Mouse (Mus musculus) testis, postnatal 10 days (tissue): ENCODE results near the gene Ass1.

Experiments
- DNase-seq: peaks from one replicate; pipeline ENCODE4 v3.0.0; 2021; ENCODE audit warnings: low spot score

The Ass1 gene

DNA sequence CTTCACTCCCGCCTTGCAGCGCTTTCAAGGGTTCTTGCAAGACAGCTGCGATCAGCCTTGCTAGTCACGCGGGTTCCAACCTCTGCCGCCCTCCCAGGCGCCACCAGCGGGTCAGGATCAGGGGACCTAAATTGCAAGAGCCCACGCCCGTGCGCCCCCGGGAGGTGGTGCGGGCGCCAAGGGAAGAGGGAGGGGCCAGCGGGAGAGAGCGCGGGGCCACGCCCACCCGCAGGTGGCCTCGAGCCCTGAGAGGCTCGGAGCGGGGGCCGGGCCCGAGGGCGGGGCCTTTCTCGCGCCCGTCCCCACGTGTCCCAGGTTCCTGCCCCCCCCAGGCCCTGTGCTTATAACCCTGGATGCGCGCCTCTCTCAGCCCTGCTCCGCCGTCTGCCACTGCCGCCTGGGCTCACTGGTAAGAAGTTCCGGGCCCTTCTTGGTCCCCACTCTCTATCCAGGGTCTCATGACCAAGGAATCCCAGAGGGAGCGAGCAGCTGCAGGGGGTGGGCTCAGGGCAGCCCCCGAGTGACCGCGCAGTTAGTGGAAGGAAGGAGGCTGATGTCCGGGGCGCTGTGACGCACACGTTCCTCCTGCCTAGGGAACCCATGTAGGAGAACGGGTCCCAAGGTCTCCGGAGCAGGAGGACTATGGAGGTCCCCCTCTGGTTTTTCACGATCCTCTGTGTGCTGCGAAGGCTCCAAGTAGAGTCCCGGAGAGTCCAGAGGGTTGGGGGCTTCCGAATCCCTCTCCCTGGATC lies at the start of gene Ass1:
Ass1 (plus strand) TSS at position 277 of the 752 bp plus-strand sequence.
- peak; percentile 90 for DNase-seq

DNA sequence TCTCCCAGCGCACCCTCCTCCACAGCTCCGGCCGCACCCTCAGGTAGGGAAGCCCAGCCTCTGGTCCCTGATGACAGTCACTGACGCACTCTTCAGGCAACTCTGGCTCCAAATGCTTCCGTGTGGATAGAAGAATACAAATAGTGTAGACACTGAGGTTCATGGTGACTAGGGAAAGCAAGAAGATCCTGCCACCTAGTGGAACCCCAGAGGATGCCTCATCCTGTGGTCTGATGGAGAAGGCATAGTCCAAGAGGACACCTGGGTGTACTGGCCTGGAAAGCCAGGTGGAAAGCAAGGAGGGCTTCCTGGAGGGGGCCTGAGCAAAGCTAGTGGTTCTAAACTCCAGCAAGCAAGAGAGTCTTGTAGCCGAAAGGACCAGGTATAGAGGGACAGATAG lies 49.1 kb upstream of the Ass1 start:
- no peak for DNase-seq

DNA sequence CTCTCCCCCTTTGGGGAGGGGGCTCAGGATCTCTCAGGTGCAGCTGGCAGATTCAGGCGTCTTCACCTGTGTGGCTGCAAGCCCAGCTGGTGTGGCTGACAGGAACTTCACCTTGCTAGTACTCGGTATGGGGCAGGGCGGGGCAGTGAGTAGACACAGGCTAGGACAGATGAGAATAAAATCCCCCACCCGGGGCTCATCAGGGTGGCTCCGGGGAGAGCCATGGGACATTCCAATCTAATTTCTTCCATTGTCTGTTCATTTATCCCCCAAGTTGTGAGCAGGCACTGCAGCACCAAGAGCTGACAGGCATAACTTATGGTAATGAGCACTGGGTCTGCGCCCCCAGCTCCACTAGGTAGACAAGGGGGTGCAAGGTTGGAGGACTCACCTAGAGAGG lies 47.4 kb upstream of the Ass1 start:
- DNase-seq = no peak

DNA sequence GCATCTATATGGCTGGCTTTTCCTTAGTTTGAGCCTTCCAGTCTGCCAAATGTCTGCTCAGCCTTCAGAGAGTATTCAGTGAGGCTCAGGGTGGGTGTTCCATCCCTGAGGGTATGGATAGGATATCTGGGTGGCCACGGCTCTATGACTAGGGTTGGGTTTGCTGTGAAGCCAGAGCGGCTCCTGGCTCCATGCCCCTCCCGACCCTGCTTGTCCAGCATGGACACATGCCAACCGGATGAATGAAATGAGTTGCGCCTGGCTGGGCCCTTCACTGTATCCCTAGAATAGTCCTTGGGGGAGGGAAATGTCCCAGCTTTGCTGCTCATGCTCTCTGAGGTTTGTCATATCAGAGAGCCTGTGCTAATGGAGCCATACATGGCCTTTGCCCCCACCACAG lies 38.5 kb upstream of the Ass1 start:
- DNase-seq = no peak

DNA sequence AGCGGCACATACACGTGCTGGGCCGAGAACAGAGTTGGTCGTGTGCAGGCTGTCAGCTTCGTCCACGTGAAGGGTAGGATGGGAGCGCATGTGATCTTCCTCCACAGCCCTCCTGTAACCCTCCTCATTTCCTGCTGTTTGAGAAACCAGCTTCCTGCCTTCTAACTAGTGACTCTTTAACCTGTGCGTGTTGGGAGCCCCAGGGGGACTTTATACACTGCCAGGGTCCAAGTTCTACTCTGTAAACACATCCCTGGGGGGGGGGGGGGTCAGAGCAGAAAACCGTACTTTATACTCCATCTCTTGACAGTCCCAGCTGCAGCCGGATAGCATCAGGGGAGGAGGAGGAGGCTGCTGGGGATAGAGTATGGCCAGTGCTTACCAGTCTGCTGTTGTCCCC lies 35.3 kb upstream of the Ass1 start:
- no peak for DNase-seq

DNA sequence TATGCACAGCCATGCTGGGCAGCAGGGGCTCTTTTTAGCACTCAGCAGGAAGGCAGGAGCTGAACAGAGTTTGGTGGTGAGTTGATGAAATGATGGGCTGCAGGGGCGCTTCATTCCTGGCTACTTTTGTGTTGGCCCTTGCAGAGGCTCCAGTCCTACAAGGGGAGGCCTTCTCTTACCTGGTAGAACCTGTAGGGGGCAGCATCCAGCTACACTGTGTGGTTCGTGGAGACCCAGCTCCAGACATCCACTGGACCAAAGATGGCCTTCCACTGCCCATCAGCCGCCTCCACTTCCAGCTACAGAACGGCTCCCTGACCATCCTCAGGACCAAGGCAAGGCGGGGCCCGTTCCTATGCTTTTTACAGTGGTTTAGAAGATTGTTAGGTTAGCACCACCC lies 34.4 kb upstream of the Ass1 start:
- DNase-seq = peak; percentile 75

DNA sequence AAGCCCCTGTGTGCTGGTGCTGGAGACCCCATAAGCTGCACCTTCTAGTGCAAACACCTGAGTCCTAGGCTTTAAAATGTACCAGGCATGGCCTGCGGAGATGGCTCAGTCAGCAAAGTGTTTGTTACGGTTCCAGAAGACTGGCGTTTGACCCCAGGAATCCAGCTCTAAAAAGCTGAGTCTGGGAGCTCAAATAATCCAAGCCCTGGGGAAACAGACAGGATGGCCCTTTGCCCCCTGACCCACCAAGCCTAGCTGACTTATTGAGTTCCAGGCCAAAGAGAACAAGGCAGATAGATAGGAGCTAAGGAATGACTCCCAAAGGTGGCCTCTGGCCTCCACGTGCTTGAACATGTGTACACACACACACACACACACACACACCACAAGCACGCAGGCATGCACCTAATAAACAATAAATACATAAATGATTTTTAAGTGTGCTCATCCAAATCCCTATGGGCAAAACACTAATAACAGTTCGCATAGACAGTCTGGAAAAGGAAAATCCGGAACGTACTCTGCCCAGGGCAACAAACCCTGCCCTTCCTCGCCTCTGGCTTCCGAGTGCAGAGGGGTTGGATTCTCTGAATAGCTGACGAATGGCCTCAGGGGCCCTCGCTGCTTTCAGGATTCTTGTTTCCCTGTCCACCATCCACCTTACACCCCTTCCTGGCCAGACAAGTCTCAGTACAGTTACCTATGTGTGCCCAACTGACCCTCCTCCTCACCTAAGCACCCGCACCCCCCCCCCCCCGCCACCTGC lies 32.3 kb upstream of the Ass1 start:
- no peak for DNase-seq

DNA sequence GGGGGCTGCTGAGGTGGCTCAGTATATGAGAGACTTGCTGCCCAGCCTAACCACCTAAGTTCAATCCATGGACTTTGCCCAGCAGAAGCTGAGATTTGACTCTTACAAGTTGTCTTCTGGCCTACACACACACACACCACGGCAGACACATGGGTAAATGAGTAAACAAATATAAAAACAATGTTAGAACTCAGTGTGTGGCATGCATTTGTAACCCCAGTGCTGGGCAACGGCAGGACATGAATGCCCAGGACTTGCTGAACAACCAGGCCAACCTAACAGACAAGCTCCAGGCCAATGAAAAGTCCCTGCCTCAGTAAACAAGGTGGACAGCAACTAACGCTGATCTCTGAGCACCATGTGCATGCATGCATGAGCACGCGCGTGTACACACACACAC lies 30.4 kb upstream of the Ass1 start:
- DNase-seq = no peak

DNA sequence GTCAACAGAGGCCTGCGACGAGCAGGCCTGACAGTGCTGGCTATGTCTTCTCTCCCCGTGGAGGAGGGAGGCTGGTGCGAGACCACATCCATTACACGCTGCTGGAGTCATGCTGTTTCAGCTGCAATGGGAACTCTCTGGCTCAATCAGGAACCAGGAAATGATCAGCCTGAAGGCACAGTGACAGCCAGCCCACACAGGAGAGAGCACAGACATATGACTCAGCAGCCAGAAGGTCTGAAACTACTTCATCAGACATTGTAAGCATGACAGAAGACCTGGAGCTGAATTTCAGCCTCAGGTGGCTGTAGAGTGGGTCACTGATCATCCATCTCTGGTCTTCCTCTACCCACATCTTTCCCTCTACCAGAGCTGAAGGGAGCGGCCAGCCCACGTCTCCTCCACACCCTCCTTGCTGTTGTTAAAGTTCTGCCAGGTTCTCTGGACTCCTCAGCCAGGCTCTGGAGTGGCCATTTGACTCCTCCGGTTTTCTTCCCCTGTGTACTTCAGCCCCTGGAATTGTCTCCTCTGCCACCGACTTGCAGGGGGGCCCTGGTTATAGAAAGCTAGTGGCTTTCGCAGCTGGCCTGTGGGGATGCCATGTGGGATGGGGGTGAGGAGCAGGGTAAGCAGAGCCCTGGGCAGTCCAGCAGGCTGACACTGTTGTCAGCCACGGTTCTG lies 27.4 kb upstream of the Ass1 start:
- no peak for DNase-seq

DNA sequence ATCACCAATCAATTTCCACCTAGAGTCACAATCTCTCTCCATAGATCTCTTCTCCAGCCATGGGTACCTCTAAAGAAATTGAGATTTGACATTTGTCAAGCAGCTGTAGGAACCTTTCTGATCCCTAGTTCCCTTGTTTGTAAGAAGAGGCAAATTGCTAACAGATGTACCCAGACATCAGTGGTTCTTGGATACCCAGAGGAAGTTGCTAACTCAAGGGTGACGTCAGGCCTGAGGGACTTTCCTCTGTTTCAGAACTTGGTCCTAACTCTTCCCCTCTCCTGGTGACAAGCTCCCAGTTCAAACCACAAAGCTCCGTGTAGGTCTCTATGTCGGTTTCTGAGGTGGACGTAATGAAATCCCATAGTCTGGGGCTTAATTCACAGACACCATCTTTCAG lies 24.0 kb upstream of the Ass1 start:
- DNase-seq = no peak

DNA sequence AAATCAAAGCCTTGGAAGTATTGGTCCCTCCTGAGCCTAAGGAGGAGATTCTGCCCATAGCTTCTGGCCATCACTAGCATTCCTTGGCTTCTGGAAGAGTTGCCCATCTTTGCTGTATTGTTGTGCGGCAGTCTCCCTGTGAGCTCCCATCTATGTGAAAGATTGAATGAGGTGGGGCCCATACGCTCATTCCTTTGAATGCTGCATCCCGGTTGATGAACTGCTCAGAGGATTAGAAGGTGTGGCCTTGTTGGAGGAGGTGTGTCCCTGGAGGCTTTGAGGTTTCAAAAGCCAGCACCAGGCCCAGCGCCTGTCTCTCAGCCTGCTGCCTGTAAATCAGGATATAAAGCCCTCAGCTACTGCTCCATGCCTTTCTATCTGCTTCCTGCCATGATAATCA lies 23.6 kb upstream of the Ass1 start:
- DNase-seq = no peak

DNA sequence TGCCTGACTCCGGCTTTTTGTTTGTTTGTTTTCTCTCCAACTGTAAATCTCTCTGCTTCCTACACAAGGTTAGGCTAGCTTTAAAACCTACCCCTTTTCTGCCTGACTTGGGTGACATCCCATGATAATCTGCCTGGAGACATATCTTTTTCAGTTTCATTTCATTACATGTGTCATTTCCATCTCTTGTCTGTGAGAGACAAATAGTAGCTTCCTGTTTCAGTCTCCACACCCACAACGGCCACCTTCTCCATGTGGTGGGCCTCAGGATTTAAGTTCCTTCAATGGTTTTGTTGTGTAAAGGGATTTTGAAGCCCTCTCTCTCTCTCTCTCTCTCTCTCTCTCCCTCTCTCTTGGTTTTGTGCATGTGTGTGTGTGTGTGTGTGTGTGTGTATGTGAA lies 22.5 kb upstream of the Ass1 start:
- DNase-seq = no peak

DNA sequence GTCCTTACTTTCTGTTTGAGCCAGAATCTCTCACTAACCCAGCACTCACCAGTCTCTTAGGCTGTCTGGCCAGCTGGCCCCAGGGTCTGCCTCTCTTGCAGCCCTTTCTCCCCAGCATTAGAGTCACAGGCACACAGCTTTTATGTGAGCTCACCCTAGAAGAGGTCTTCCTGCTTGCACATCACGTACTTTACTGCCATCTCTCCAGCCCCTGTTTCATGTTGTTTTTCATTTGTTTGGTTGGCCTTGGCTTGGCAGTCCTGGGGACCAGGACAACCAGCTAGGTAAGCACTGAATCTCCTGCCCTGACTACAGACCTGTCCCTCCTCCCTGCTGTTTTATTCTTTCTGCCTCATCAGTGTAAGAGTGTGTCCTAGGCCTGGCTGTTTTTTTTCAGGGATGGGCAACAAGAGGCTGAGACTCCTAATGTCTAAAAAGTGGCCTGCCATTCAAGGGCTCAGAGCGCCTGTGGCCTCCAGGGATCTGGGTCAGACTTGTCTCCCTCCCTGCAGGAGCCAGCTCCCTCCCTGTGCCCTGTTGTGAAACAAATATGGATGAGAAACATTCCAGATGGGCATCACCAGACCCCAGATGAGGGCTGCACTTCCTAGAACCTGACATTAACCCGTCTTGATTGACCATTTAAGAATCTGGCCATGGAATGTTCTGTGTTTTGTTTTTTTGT lies 21.1 kb upstream of the Ass1 start:
- DNase-seq = no peak

DNA sequence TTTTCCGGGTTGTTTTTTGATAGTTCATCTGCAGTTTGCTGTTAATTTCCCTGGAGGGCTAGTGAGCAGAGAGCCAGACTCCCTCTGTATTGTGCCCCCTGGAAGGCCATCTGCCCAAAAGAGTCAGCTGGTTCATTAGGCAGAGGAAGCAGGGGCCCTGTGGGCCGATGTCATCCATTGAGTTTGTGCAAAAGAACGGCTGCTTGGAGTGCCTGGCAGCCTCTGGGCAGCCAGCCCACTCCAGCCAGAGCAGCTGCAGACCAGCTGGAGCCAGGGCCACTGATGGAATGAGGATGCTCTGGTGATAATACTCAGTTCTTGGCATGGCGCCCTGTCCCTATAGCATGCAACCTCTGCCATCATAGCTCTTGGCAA lies 20.6 kb upstream of the Ass1 start:
- peak; percentile 82 for DNase-seq

DNA sequence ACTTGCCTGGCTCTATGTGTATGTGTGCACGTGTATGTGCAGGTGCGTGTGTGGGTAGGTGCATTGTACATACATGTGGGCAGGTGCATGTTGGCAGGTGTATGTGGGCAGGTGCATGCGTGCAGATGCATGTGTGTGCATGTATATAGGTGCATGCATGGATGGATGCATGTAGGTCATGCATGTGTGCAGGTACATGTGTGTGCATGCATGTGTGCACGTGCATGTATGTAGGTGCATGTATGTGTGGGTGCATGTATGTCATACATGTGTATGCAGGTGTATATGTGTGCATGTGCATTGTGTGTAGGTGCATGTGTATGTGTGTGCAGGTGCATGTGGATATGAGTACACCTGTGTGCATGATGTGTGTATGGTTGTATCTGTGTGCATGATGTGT lies 20.1 kb upstream of the Ass1 start:
- DNase-seq = no peak

DNA sequence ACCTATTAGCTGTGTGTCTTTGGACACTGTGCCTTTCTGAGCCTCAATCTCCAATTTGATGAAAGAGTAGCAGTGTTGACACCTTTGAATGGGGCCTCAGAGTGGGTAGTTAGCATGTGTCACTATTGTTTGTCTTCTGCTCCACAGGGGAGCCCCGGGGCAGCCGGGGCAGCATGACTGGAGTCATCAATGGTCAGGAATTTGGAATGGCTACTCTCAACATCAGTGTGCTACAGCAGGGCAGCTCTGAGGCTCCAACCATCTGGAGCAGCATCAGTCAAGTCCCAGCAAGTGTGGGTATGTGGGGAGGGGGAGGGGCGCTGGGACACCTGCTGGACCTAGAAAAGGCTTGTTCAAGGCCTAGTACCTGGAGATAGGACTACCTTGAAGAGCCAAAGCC lies 19.3 kb upstream of the Ass1 start:
- no peak for DNase-seq

DNA sequence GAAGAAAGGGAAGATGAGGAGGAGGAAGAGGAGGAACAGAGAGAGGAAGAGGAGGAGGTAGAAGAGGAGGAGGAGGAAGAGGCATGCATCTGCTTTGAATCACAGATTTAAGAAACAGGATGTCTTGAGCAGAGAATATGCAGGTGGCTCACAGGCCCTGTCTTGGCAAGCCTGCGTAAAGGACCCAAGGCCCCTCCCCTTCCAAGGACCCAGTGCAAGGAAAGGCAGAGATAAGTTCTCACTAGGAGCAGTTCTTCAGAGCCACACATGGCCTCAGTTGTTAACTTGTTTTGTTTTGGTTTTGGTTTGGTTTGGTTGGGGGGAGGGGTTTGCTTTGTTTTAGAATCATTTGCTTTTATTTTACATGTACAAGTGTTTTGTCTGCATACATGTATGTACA lies 18.5 kb upstream of the Ass1 start:
- DNase-seq = no peak

DNA sequence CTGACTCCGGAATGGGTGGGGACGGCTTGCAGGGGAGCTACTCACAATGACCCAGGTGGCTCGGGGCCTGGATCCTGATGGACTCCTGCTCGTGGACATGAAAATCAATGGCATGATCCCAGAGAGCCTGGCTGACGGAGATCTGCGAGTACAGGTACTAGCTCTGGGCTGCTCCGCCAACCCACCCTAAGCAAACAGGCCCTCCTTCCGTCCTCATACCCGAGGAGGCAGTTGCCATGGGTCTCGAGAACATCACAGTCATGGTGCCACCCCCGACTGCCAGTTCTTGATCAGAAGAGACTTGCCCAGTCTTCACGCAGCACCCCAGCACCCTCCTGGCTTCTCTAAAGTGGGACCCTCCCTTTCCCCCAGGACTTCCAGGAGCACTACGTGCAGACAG lies 17.0 kb upstream of the Ass1 start:
- no peak for DNase-seq

DNA sequence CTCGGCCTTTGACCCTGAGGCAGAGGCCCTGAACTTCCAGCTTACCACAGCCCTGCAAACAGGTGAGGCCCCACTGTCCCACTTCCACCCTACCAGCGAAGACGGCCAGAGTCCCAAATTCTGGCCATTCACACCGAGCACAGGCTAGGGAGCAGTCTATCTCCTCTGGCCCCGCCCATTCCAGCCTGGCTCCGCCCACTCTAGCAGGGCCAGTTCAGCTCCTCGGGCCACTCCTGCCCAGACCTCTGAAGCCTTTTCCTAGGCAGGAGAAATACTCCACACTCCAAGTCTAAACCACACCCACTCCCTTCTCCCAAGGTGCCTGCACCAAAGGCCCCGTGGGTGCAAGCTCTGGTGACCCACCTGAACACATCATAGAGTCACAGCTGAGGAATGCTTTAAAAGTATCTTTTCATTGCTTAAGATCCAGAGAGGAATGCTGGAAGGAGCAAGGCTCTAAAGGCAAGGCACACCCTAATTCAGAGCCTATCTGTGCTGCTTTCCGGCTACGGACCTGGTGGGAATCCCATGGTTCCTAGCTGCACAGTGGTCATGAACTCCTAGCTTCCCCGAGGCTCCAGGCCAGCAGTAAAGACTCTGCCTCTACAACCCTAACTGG lies 16.3 kb upstream of the Ass1 start:
- peak; percentile 87 for DNase-seq

DNA sequence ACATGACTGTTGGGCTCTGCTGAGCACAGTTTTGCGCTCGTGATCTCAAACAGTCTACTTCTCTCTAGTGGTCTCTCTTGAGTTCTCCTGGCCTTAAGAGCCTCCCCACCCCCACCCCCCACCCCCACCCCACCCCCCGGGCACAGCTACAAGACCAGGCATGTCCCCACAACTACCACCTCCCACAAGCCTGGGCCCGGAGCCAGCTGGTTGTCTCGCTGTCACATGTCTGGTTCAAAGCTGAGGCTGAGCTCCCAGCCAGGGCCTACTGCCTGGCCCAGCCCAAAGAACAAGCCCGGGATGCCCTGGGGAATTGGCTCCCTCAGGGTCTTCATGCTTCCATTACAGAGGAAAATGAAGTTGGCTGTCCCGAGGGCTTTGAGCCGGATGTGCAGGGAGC lies 15.7 kb upstream of the Ass1 start:
- peak; percentile 80 for DNase-seq

DNA sequence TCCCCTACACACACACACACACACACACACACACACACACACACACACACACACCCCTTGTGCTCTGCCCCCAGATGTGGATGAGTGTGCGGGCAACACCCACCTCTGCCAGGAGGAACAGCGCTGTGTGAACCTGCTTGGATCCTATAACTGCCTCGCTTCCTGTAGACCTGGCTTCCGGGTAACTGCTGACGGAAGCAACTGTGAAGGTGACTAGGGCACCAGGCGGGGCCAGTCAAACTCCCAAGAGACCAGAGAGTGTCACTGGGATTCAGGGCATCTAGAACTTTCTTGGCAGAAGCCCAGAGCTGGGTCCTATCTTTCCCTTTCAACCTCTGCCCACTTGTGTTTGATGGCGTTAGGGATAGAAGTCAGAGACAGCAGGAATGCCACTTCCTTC lies 14.6 kb upstream of the Ass1 start:
- DNase-seq = no peak

DNA sequence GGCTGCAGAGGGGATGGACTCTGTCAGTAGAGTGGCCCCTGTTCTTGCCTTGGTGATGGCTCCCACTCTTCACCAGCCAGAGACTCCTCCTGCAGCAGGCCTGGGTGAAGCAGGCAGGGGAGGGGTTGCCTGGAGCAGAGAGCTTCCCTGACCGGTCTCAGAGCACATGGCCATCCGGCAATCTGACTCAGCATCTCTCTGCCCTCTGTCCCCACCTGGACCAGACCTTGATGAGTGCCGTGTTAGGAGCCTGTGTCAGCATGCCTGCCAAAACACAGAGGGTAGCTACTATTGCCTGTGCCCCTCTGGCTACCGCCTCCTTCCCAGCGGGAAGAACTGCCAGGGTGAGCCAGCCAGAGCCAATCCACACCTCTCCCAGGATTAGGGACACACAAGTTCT lies 11.5 kb upstream of the Ass1 start:
- no peak for DNase-seq
